Mouse (Mus musculus) C2C12 (cell line): ENCODE data around the gene Erich6b.

Experiments used
- CEBPB ChIP-seq: IDR thresholded peaks from one replicate; pipeline ENCODE4 v1.6.1; 2011; ENCODE audit warnings: low read depth, mild to moderate bottlenecking, control low read depth, moderate library complexity
- CTCF ChIP-seq: IDR thresholded peaks from one replicate; pipeline ENCODE4 v1.5.1; 2011; ENCODE audit not compliant: control insufficient read depth, insufficient read depth, insufficient read length
- MYOD1 ChIP-seq: IDR thresholded peaks from one replicate; pipeline ENCODE4 v1.6.1; 2011; ENCODE audit warnings: low read depth; ENCODE audit not compliant: control insufficient read depth, insufficient read length
- MYOG ChIP-seq: IDR thresholded peaks from one replicate; pipeline ENCODE4 v1.6.1; 2011; ENCODE audit not compliant: control insufficient read depth, insufficient read length; ENCODE audit errors: extremely low read depth

GRCm38 (mm10) chr14:75628870-75629269, 13.2 kb upstream of the Erich6b start:
- TF ChIP-seq CTCF (no peak), CEBPB (no peak), MYOG (no peak), MYOD1 (no peak)
